Mouse (Mus musculus) heart, embryonic 15.5 days (tissue): Measurements from ENCODE around the gene Tnnc1. TPM values are rescaled to one million over a fixed set of nuclear protein-coding genes. Genes with fewer than 3 reads are reported as not detected.

Experiments
- ATAC-seq: fragments of 200-750 bp; cut with Nextera tagmentation; replicated peaks from 2 replicates; pipeline ENCODE4 v1.8.0; 2017; ENCODE audit warnings: low read depth, moderate TSS enrichment; ENCODE audit not compliant: insufficient number of reproducible peaks, insufficient read depth, low FRiP score
- H3K27ac ChIP-seq: fragments of 300-500 bp; sonication (generic); 2 replicates; pipeline ENCODE4 v1.5.1; 2015; ENCODE audit warnings: mild to moderate bottlenecking, inconsistent platforms
- H3K27me3 ChIP-seq: fragments of 300-500 bp; sonication (generic); 2 replicates; pipeline ENCODE4 v1.6.1; 2015; ENCODE audit warnings: inconsistent platforms
- H3K36me3 ChIP-seq: fragments of 300-500 bp; sonication (generic); 2 replicates; pipeline ENCODE4 v1.6.1; 2015; ENCODE audit warnings: mild to moderate bottlenecking, inconsistent platforms
- H3K4me1 ChIP-seq: fragments of 300-500 bp; sonication (generic); replicated peaks from 2 replicates; pipeline ENCODE4 v1.6.1; 2015; ENCODE audit warnings: inconsistent platforms
- H3K4me2 ChIP-seq: fragments of 300-500 bp; sonication (generic); 2 replicates; pipeline ENCODE4 v1.6.1; 2015; ENCODE audit warnings: inconsistent platforms, mild to moderate bottlenecking, moderate library complexity
- H3K4me3 ChIP-seq: fragments of 300-500 bp; sonication (generic); 2 replicates; pipeline ENCODE4 v1.5.1; 2015; ENCODE audit warnings: mild to moderate bottlenecking, inconsistent platforms
- H3K9ac ChIP-seq: fragments of 300-500 bp; sonication (generic); 2 replicates; pipeline ENCODE4 v1.6.1; 2015; ENCODE audit warnings: mild to moderate bottlenecking, inconsistent platforms
- H3K9me3 ChIP-seq: fragments of 300-500 bp; sonication (generic); replicated peaks from 2 replicates; pipeline ENCODE4 v1.6.1; 2016; ENCODE audit warnings: inconsistent platforms
- WGBS: fragments of 180-500 bp; shearing (Covaris S2); methylation state at CpG from one replicate; pipeline ENCODE4 v1.1.7; 2015; ENCODE audit warnings: mixed read lengths; 5-methylcytosine and 5-hydroxymethylcytosine counted together
- polyA plus RNA-seq: library from polyadenylated mRNA; unstranded; fragments of >200 nt; fragmentation: Nextera tagmentation; extraction: Ambion mirVana; gene quantifications from 2 replicates; pipeline ENCODE4 v1.2.1, GENCODE M21; 2015

The Tnnc1 gene
- polyA plus RNA-seq, 1 experiment from 2014 or later: 4,649 TPM

- Histone ChIP-seq H3K36me3 (peaks cover 45% of the 10 kb centered on the region), H3K4me2 (no peak overlapping the region), H3K27me3 (no peaks in the 10 kb centered on the region), H3K4me3 (no peak overlapping the region), H3K9me3 (no peaks in the 10 kb centered on the region), H3K4me1 (no peaks in the 10 kb centered on the region), H3K9ac (no peak overlapping the region), H3K27ac (no peak overlapping the region)
- no peak for ATAC-seq
- 90% methylated on average over 9 of the region's 9 CpGs for WGBS
These were observed 52.8 kb downstream of the Tnnc1 start for GRCm38 (mm10) chr14:31260932-31261331.

Other genes with a start within 250 kb of the Tnnc1 start
- gene Glt8d1, start 206.9 kb upstream of the Tnnc1 start, polyA plus RNA-seq: 45.2 and 46.8 TPM in 2 replicates
- gene Spcs1, start 206.6 kb upstream of the Tnnc1 start, polyA plus RNA-seq: 310 and 368 TPM in 2 replicates
- 91.4 and 101 TPM in 2 replicates for gene Pbrm1, start 189.2 kb upstream of the Tnnc1 start, polyA plus RNA-seq
- 54.2 and 55.1 TPM in 2 replicates for gene Gnl3, start 189.2 kb upstream of the Tnnc1 start, polyA plus RNA-seq
- gene Smim4, start 79.4 kb upstream of the Tnnc1 start, polyA plus RNA-seq: 75.6 and 94.1 TPM in 2 replicates
- 278 and 339 TPM in 2 replicates for gene Nt5dc2, start 77.3 kb upstream of the Tnnc1 start, polyA plus RNA-seq
- gene Stab1, start 39.7 kb upstream of the Tnnc1 start, polyA plus RNA-seq: 43.7 and 46.8 TPM in 2 replicates
- gene Nisch, start 8.6 kb downstream of the Tnnc1 start, polyA plus RNA-seq: 287 and 381 TPM in 2 replicates
- gene Sema3g, start 9.5 kb downstream of the Tnnc1 start, polyA plus RNA-seq: 0.60 and 0.83 TPM in 2 replicates
- gene Phf7, start 43.0 kb downstream of the Tnnc1 start, polyA plus RNA-seq: 7.9 and 8.3 TPM in 2 replicates
- 43.2 and 59.0 TPM in 2 replicates for gene Bap1, start 43.1 kb downstream of the Tnnc1 start, polyA plus RNA-seq
- gene Dnah1, start 115.6 kb downstream of the Tnnc1 start, polyA plus RNA-seq: 0.63 and 1.3 TPM in 2 replicates
- 35.0 and 41.0 TPM in 2 replicates for gene Capn7, start 128.3 kb downstream of the Tnnc1 start, polyA plus RNA-seq
- gene Sh3bp5, start 227.8 kb downstream of the Tnnc1 start, polyA plus RNA-seq: 21.4 and 28.4 TPM in 2 replicates